Mouse (Mus musculus) ES-Bruce4 (cell line): ENCODE data around the gene Tenm2.

Experiments used
- CTCF ChIP-seq: IDR thresholded peaks from one replicate; pipeline ENCODE4 v1.8.1; 2011; ENCODE audit warnings: low read depth, low read length
- EP300 ChIP-seq: IDR thresholded peaks from 2 replicates; pipeline ENCODE4 v1.6.1; 2011; ENCODE audit warnings: low read depth, low read length; ENCODE audit not compliant: insufficient read depth
- POLR2A ChIP-seq: IDR thresholded peaks from one replicate; pipeline ENCODE4 v1.8.1; 2011; ENCODE audit warnings: low read length; ENCODE audit not compliant: insufficient read depth

DNA sequence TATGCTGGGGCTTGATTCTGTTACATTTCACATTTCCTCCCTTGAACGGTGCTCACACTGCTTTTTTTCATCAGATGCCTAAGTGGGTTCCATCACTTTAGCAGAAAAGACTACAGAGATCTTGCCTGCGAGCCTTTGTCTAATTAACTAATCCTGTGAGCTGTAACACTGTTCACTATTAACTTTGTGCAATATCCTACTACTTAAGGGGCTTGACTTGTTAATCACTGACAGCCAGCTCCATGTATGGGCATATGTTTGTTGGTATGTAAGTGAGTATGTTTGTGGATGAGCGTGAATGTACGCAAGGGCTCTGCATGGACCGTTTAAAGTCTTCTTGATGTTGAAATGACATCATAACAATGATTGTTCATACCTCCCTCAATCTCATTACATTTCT is 277.7 kb downstream of the Tenm2 start:
- TF ChIP-seq CTCF (no peak), POLR2A (no peak), EP300 (no peak)
